Mouse (Mus musculus) heart, postnatal 10 days (tissue): ENCODE data around the gene Olfr1241. TPM values are rescaled to one million over a fixed set of nuclear protein-coding genes. Genes with fewer than 3 reads are reported as not detected.

Experiments
- DNase-seq, 2 experiments: peaks; one replicate each; pipeline ENCODE4 v3.0.0; 2021
- intact Hi-C: fragments of 180-260 bp; cut with DNase I; formaldehyde crosslinking; loops from one replicate; pipeline ENCODE4 v1.15.1; 2025
- total RNA-seq, 2 experiments: library from RNA; stranded (reverse); gene quantifications; 2 replicates each; pipeline ENCODE4 v1.2.3; 2021

Gene Olfr1241
- not detected for total RNA-seq

- DNase-seq: no peak
- intact Hi-C loops: no loop called here
Measured at GRCm38 (mm10) chr2:89487026-89487425, at the start of gene Olfr1241. TSS of gene Olfr1241 (minus strand) at chr2:89487126.

- intact Hi-C loops: no loop called here
- no peak for DNase-seq
Measured at GRCm38 (mm10) chr2:89531387-89531786, 44.5 kb upstream of the Olfr1241 start, which contains the start of gene Olfr1243. TSS of gene Olfr1243 (minus strand) at chr2:89531487.

- intact Hi-C loops: no loop called here
- no peak for DNase-seq
Measured at GRCm38 (mm10) chr2:89498235-89498634, 11.3 kb upstream of the Olfr1241 start, which contains the start of gene Olfr1242. TSS of gene Olfr1242 (minus strand) at chr2:89498335.

- no peak for DNase-seq
- intact Hi-C loops: no loop called here
Measured at GRCm38 (mm10) chr2:89442900-89443299, 44.0 kb downstream of the Olfr1241 start, which contains the start of gene Olfr1240. TSS of gene Olfr1240 (minus strand) at chr2:89443000.

Other genes starting within 250 kb of the Olfr1241 start
- gene Olfr1228, start 233.1 kb downstream of the Olfr1241 start, total RNA-seq: not detected
- gene Olfr1229, start 199.1 kb downstream of the Olfr1241 start, total RNA-seq: not detected
- not detected for gene Olfr1230, start 189.9 kb downstream of the Olfr1241 start, total RNA-seq
- not detected for gene Olfr1231, start 180.1 kb downstream of the Olfr1241 start, total RNA-seq
- gene Olfr1232, start 157.5 kb downstream of the Olfr1241 start, total RNA-seq: not detected
- not detected for gene Olfr1233, start 144.7 kb downstream of the Olfr1241 start, total RNA-seq
- not detected for gene Olfr1234, start 122.3 kb downstream of the Olfr1241 start, total RNA-seq
- not detected for gene Olfr1238, start 77.5 kb downstream of the Olfr1241 start, total RNA-seq
- not detected for gene Olfr1239, start 66.7 kb downstream of the Olfr1241 start, total RNA-seq
- gene Olfr1240, start 44.1 kb downstream of the Olfr1241 start, total RNA-seq: not detected
- not detected for gene Olfr1242, start 11.2 kb upstream of the Olfr1241 start, total RNA-seq
- gene Olfr1243, start 44.4 kb upstream of the Olfr1241 start, total RNA-seq: not detected
- not detected for gene Olfr1245, start 91.3 kb upstream of the Olfr1241 start, total RNA-seq
- not detected for gene Olfr1246, start 106.0 kb upstream of the Olfr1241 start, total RNA-seq
- gene Olfr1247, start 127.0 kb upstream of the Olfr1241 start, total RNA-seq: under 1 TPM in 1 of 2 experiments, not detected in 1; 0.05 TPM
- not detected for gene Olfr1248, start 131.1 kb upstream of the Olfr1241 start, total RNA-seq
- gene Olfr1249, start 147.9 kb upstream of the Olfr1241 start, total RNA-seq: not detected
- gene Olfr1250, start 174.3 kb upstream of the Olfr1241 start, total RNA-seq: not detected
- not detected for gene Olfr1251, start 184.8 kb upstream of the Olfr1241 start, total RNA-seq
- not detected for gene Olfr1252, start 237.9 kb upstream of the Olfr1241 start, total RNA-seq